Mouse (Mus musculus) cerebellum, adult 11 months (tissue): ENCODE data around the gene Rps10.
"Not testable (repeated sequence)": the region's sequence is repeated elsewhere in the genome, so short reads cannot be mapped to it uniquely, and the experiment has no call there.

Experiments
- DNase-seq: peaks from one replicate; pipeline ENCODE4 v3.0.0; 2022

Gene Rps10

DNA sequence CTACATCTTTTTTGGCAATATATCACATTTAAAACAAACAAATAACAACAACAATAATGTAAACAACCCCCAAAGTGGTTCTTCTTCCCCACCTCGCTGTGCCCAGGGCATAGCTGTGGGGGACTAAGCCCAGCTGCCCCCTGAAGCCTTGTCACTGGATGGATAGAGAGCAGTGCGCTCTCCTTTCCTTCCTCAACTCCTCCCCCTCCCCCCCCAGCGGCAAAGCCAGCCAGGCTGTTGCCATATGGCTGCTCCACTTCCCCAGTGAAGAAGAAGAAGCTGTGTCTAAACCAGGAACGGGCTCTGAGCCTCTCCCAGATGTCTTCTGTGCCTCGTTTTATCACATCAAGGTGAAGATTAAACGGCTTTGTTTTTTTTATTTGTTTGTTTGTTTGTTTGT lies 6.6 kb upstream of the Rps10 start:
- no peak for DNase-seq

DNA sequence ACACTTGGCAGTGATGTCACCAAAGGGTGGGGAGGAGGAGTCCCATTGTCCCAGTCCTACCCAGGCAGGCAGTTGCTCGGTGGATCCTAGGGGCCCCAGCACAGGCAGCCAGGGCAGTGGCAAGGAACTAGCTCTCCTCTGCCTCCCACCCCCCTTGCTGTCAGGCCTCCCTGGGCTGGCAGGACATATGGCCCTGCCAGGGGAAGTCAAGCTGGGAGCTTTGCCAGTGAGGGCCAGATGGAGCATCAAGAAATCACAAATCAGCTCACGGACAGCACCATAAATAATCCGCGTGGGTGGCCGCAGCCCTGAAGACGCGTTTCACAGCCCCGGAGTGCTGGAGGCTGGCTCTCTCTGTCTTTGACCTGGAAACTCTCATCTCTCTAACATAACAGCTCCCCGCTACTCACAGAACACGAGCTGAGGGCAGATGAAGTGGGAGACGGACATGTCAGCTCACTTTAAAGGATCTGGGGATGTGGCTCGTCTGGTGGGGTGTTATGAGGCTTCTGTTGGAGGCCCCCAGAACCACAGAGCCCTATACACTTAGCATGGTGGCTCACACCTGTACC lies 6.1 kb upstream of the Rps10 start:
- DNase-seq: peak; percentile 97

DNA sequence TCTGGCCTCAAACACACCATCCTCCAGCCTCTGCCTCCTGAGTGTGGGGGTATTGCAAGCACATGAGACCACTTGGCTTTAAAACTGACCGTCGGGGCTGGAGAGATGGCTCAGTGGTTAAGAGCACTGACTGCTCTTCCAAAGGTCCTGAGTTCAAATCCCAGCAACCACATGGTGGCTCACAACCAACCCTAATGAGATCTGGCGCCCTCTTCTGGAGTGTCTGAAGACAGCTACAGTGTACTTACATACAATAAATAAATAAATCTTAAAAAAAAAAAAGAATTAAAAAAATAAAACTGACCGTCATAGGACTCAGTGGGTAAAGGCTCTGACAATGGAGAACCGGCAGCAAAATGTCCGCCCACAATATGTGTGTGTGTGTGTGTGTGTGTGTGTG lies 3.4 kb upstream of the Rps10 start:
- DNase-seq: not testable (repeated sequence)

DNA sequence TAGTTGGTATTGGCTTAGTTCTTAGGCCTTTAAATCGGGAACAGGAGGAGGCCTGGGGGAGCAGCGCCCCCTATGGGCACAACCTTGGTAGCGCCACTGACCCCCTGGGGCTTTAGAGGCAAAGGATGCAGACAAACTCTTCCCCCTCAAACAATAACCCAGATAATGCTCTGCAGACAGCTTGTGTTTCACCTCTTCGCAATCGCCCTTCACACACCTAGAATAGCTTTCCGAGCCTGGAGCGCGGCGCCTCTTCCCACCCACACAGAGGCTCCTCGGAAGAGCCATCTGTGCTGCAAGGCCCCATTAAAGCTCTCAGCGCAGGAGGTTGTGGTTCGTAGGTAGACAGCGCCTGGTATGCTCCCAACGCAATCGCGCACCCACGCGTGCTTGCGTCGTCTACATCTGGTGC lies 2.5 kb upstream of the Rps10 start:
- DNase-seq: peak; percentile 71

DNA sequence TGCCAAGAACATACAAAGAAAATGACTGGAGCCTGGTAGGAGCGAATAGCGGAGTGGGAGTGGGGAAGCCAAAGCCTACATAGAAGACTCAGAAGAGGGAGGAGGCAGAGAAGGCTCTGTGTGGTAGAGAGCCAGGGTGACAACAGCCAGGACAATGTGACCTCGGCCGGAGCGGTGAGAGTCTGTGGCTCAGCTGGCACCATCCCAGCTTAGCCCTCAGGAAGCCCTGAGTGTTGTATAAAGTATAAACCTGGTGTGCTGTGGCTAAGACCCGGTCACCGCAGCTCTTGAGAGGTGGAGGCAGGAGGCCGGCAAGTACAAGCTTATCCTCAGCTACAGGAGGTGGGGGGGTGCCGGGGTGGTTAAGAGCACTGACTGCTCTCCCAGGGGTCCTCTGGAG lies 864 bp upstream of the Rps10 start:
- DNase-seq: no peak

DNA sequence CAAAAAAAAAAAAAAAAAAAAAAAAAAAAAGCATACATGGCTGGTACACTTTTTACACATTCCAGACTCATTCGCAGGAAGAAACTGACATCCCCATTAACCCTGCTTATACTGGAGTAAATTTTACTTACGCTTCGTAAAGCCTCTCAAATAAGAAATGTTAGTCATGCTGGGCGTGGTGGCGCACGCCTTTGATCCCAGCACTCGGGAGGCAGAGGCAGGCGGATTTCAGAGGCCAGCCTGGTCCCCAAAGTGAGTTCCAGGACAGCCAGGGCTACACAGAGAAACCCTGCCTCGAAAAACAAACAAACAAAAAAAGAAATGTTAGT lies 930 bp downstream of the Rps10 start:
- DNase-seq: not testable (repeated sequence)

DNA sequence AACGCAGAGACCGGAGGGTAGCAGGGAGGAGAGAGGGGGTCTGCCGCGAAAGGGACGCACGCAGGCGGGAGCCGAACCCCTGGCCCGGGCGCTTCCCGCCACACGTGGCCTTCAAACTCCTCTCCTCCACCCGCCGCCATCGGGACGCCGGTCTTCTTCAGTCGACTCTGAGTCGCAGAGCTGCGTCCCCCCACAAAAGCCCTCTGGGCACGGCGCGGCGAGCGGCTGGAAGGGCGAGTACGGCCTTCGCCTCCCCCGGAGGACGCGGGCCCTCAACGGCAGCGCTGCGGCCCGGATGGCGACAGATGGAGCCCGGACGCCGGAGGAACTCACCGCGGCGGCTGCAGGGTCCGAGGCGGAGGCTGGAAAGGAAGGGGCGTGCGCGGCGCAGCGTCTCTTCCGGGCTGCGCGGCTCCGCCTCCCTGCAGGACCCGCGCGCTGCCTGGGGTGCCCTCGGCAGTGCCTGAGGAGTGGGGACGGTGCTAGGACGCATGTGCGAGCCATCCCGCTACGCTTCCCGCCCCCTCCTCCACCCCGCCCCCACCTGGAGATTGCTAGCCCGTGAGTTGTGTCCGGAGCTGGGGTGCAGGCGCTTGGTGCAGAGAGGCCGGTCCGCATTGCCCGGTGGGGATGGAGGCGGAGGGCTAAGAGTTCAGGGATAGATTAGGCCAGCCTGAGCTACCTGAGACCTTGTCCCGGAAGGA lies 1.4 kb downstream of the Rps10 start, which contains the start of gene RPS10-NUDT3:
Gene RPS10-NUDT3 (minus strand): TSS at position 352 of the 704 bp plus-strand sequence.
- peak; percentile 84 for DNase-seq

DNA sequence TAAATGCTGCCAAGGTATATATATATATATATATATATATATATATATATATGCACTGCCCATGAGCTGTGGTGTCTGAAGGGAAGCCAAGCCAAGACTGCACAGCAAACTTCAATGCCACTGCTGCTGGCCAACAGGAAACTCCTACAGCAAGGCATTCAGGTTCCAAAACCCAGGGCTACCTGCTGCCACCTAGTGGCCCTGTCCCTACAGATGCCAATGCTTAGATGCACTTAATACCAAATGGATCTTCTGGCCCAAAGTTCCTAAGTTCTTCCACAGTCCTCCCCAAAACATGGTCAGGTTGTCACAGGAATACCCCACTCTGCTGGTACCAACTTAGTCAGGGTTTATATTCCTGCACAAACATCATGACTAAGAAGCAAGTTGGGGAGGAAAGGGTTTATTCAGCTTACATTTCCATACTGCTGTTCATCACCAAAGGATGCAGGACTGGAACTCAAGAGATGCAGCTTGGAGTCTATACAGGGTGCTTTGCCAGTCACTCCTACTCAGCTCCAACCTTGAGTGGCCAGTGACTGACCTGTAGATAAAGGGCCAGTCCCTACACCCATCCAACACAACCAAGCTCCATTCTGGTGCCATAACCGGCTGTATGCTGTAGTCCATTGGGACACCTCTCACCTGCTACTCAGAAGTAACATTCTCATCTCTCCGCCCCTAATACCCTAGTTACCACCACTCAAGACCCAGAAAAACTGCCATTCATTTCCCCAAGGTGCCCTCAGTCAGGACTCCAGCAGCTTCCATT lies 7.0 kb downstream of the Rps10 start:
- peak; percentile 76 for DNase-seq

DNA sequence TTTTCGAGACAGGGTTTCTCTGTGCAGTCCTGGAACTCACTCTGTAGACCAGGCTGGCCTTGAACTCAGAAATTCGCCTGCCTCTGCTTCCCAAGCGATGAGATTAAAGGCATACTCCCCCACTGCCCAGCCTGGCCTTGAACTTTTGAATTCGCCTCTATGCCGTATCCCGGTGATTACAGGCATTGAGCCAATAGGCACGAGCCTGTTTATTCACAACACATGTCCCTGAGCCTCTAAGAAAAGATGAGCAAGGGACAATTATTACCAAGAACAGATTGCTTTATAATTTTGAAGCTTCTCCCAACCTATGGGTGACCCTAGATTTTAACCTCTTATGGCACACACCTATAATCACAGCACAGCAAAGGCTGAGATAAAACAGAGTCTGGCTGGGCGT lies 8.1 kb downstream of the Rps10 start:
- DNase-seq: no peak

DNA sequence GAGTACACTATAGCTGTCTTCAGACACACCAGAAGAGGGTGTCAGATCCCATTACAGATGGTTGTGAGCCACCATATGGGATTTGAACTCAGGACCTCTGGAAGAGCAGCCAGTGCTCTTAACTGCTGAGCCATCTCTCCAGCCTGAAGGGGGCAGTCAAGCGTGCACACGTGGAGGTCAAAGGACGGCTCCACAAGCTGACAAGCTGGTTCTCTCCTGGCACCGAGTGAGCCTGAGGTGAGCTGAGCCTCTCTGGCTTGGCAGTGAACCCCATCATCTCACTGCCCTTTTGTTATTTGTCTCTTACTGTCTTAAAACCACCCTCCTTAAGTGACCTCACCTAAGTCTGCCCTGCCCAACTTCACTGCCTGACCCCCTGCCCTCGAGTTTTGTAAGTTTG lies 9.0 kb downstream of the Rps10 start:
- DNase-seq: no peak

DNA sequence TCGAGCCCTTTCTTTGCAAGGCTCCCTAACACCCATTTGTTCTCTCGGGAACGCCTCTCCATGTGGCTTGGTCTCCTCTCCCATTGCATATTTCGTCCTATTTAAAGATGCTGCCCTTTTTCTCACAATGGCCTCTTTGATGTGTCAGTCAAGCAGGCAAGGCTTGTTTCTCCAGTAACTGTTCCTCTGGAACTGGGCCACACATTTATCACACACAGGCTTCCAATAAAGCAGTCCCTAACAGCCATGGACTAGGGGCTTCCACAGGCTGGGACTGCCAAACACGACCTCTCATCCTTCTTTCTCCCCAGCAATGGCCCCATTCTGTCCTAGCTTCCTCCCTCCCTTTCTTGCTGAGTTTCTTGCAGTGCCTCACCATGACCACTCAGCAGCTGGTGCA lies 9.8 kb downstream of the Rps10 start:
- no peak for DNase-seq

DNA sequence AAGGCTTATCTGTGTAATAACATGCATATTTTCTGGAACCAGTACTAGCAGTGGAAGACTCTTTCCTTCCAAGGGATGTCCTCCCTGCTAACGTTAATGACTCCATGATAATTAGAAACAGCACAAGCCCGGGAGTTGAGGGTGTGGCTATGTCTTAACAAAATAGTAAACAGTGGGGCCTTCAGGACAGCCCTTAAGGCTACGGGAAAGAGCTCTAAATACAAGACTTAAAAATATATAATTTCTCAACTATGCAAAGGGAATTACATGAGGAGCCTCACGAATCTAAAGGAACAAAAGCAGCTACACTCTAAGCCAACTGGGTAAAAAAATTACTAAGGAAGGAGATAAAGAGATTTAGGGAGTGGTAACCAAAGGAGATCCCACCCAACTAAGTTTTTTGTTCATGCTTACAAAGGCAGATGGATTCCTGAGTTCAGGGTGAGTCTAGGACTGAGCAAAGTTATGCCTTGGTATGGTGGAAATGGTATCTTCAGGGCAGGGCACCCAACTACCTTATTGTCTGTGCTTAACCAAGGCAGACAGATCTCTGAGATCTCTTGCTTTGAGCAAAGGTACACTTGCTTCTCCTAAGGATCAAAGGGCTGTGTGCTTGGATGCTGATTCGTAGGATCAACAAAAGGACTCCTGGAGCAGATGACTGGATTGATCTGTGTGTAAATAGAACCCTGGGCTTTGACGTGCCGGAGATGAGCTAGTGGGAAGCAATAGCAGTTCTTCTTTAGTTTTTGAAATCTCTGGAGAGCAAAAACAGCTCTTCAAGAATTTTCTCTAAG lies 10.8 kb downstream of the Rps10 start:
- DNase-seq: no peak

DNA sequence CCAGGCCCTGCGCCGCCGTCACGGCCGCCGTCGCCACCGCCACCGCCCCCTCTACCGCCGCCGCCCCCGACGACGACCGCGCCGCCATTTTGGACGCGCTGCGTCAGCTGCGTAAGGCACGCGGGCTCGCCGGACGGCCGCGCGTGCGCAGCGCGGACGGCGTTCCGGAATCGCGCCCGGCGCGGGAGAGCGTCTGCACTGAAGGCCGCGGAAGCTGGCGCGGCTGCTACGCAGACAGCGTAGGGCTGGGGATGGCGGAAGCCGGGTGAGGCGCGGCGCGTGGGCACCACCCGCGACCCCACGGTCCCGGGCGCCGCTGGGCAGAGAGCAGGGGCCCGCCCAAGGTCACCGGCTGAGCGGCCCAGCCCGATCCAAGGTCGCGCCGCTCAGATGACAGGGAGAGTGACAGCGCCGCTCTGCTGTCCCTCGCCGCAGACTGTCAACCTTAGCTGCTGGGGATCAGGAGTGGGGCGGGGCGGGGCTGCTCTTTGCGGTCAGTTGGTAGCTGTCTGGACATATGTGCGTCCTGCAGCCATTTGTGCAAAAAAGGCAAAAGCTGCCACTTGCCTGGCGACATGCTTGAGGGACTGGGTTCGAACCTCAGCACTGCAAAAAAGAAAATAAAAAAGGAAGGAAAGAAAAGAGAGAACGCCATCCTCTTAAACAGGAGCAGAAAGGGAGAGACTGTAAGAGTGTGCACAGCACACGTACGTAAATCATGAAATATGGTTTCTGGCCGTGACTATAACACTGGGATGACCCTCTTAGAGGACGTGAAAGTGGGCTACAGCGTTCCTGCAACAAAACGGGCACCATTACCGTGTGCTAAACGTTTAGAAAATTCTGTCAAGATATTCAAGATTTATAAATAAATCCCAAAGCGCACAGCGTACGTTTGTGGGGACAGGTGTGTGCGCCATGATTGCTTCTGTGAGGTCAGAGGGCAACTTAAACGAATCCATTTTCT lies 12.8 kb downstream of the Rps10 start, which contains the start of gene Nudt3:
Gene Nudt3 (minus strand): TSS at position 136 of the 967 bp plus-strand sequence.
- peak; percentile 90 for DNase-seq

DNA sequence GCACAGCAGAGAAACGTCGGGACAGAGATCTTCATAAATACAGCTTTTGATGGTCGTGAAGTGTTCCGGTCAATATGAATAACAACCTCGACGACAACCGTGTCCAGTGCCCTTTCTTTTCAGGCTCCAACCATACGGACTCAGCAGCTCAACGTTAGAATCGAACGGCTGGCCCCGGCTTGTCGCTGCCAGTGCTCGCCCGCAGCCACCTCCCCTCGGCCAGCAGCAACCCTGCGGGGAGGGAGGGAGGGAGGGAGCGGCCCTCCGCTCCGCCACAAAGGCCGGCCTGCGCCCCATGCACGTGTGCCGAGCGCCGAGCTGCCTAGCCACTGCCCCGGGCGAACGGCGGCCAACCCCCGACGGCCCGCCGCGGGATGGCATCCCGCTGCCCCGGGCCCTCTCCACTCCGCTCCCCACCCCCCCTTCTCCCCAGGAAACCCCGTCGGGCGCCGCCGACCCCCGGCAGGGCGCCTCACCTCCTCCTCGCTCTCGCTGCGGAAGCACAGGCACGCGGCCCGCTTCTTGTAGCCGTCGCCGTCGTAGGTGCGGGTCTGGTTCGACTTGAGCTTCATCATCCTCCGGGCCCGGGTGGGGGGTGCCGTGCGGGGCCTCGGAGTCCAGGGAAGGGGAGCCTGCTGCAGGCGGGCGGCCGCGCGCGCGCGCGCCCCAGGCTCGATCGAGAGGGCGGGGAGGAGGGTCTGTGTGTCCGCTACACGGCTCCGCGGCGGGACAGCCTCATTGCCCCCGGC lies 13.7 kb downstream of the Rps10 start:
- DNase-seq: no peak

DNA sequence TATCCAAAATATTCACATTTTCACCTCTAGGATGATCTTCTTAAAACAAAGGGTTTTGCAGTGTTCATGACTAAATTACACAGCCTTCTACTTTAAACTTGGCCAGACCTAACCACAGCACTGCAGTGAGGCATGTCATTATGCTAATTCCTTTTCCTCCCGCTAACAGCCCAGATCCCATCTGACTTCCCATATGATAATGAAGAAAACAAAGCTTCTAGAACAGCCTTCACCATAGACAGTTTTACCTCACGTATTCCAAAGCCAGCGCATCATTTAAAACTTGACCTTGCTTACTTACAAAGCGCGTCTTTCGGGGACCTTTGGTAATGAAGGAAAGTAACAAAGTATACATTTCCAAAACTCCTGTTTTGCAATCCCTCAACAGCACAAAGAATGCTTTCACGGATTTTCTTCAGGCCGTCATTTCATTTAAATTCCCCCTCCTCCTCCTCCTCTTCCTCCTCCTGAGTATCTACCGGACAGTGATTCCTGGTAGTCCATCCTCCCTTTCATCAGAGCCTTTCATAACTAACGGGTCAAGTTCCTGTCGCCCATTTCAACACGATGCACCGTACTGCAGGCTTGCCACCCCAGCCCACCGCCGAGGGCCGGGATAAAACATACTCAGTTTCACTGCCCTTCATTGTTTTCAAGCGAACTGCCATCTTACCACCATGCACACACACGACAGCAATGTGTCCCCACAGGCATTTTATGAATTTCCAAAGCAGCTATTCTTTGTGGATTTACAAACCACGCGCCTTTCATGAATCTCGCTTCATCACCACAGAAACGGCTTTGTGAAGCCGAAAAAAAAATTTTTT lies 14.6 kb downstream of the Rps10 start:
- no peak for DNase-seq

DNA sequence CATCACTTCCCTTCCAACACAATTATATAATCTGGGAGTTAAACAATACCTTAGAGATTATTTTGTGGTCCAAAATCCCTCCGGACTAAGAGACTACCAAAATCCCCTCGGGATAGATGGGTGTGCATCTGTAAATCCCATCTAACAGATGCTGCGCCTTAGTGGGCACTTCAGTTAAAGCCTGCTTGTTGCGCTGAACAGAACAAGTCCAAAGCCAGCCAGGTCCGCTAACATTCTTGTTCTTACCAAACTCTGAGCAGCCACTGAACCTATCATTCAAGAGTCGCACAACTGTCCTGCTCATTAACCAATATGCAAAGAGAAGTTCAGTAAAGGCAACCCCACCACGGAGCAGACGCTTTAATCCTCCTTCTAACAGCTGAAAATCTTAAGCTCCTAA lies 15.3 kb downstream of the Rps10 start:
- no peak for DNase-seq

DNA sequence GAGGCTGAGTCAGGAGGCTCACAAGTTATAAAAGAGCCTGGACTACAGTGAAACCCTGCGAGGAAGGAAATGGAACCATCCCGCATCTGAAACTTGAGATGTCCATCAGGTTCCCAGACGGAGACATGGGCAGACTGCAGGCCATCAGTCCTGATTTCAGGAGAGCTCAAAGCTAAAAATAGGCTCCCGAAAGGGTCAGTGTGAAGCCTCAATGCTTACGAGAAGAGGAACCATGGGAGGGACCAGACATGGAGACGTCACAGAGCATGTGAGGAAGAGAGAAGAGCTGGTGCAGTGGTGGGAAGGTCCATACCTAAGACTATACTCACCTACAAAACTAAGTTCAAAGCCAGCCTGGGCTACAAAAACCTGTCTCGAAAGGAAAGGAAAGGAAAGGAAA lies 21.1 kb downstream of the Rps10 start:
- no peak for DNase-seq

DNA sequence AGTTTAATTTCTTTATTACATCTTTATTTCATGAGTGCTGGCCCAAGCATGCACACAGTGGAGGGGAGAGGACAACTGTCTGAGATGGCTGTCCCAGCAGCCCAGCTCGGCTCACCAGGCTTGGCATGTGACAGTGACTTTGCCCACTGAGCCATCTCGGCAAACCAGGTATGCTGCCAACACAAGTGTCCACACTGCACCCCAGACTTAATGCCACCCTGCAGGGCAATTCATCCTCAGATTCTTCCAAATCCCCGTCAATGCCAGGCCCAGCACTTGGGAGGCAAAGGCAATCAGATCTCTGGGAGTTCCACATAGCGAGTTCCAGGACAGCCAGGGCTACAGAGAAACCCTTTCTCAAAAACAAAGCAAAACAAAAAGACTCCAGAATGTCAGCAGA lies 23.5 kb downstream of the Rps10 start:
- DNase-seq: no peak

DNA sequence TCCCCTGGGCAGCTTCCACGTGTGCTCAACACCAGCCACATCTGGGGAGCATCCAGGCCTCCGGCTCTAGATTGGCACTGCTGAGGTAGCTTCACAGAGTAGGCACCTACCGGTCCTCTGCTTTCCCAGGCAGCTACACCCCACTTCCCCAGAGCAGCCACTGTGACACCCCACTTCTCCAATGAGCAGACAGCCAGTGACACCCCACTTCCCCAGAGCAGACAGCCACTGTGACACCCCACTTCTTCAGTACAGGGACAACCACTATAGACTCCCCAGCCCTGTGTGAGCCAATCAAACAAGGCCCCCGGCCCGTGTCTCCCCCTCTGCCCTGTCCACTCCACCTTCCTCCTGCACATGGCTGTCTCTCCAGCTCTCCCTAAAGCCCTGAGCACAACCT lies 24.5 kb downstream of the Rps10 start:
- DNase-seq: no peak

DNA sequence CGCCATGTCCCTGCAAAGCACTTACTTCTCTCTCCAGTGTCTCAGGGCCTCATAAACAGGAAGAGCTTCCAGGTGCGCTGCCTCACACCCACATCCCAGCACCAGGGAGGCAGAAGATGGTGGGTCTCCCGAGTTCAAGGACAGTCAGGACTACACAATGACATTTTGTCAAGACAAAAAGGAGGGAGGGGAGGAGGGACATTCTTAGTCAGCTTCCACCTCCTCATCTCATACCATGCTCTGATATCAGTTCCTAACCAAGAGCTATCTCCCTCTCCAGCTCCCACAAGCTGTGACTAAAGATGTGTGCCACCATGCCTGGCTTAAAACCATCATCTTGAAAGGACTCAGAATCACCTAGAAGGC lies 25.0 kb downstream of the Rps10 start:
- DNase-seq: no peak
